Mouse (Mus musculus) hindbrain, postnatal 0 days (tissue): ENCODE data around the gene Jmjd1c. TPM values are rescaled to one million over a fixed set of nuclear protein-coding genes. Genes with fewer than 3 reads are reported as not detected.

ENCODE experiments used
- ATAC-seq: fragments of 200-750 bp; cut with Nextera tagmentation; 2 replicates; pipeline ENCODE4 v1.8.0; 2017; ENCODE audit warnings: mild to moderate bottlenecking, moderate TSS enrichment, moderate library complexity
- DNase-seq: peaks from one replicate; pipeline ENCODE4 v3.0.0-alpha.2; 2015; ENCODE audit warnings: low spot score
- H3K27ac ChIP-seq: fragments of 300-500 bp; sonication (generic); 2 replicates; pipeline ENCODE4 v1.5.1; 2014; ENCODE audit warnings: mild to moderate bottlenecking
- H3K27me3 ChIP-seq: fragments of 300-500 bp; sonication (generic); 2 replicates; pipeline ENCODE4 v1.6.1; 2014; ENCODE audit warnings: low read length, mixed read lengths; ENCODE audit not compliant: insufficient read depth
- H3K36me3 ChIP-seq: fragments of 300-500 bp; sonication (generic); 2 replicates; pipeline ENCODE4 v1.6.1; 2014; ENCODE audit warnings: low read length, mixed read lengths; ENCODE audit not compliant: insufficient read depth
- H3K4me1 ChIP-seq: fragments of 300-500 bp; sonication (generic); 2 replicates; pipeline ENCODE4 v1.6.1; 2014; ENCODE audit warnings: antibody characterized with exemption, low read length, mixed read lengths; ENCODE audit not compliant: insufficient read depth
- H3K4me2 ChIP-seq: fragments of 300-500 bp; sonication (generic); 2 replicates; pipeline ENCODE4 v1.6.1; 2014; ENCODE audit warnings: low read depth, mild to moderate bottlenecking, low read length, moderate library complexity, mixed read lengths
- H3K4me3 ChIP-seq: fragments of 300-500 bp; sonication (generic); 2 replicates; pipeline ENCODE4 v1.5.1; 2014; ENCODE audit warnings: low read length
- H3K9ac ChIP-seq: fragments of 300-500 bp; sonication (generic); replicated peaks from 2 replicates; pipeline ENCODE4 v1.6.1; 2014; ENCODE audit warnings: mild to moderate bottlenecking, low read length, moderate library complexity, mixed read lengths
- H3K9me3 ChIP-seq: fragments of 300-500 bp; sonication (generic); 2 replicates; pipeline ENCODE4 v1.6.1; 2016; ENCODE audit warnings: low read length, mixed read lengths
- CTCF ChIP-seq: IDR thresholded peaks from 2 replicates; pipeline ENCODE4 v1.5.1; 2016; ENCODE audit warnings: antibody characterized with exemption, control low read depth, low read depth
- WGBS: fragments of 180-500 bp; shearing (Covaris S2); extraction: QIAGEN DNeasy Blood & Tissue Kit; methylation state at CpG from one replicate; pipeline ENCODE4 v1.1.7; 2014; 5-methylcytosine and 5-hydroxymethylcytosine counted together
- polyA plus RNA-seq: library from polyadenylated mRNA; unstranded; fragments of >200 nt; fragmentation: Nextera tagmentation; extraction: Ambion mirVana; gene quantifications from 2 replicates; pipeline ENCODE4 v1.2.1, GENCODE M21; 2015
- total RNA-seq: library from RNA; depleted of rRNA; stranded (reverse); fragments of >200 nt; gene quantifications from 2 replicates; pipeline ENCODE4 v1.2.3, GENCODE M21; 2014

Jmjd1c gene
- total and polyA plus RNA-seq, 2 experiments from 2014 or later, result 45.4 to 54.1 TPM

- no peaks in the 10 kb centered on the region for H3K27me3 ChIP-seq
- no peaks in the 10 kb centered on the region for H3K9me3 ChIP-seq
- ATAC-seq (no peak), DNase-seq (no peak)
- no peak for TF ChIP-seq CTCF
- H3K4me1 ChIP-seq, result no peaks in the 10 kb centered on the region
- H3K4me3 ChIP-seq, result no peak overlapping the region
- 73% methylated on average over 2 of the region's 2 CpGs for WGBS
- H3K27ac ChIP-seq, result no peak overlapping the region
- H3K9ac ChIP-seq, result no peak overlapping the region
- H3K4me2 ChIP-seq, result no peak overlapping the region
- H3K36me3 ChIP-seq, result no peaks in the 10 kb centered on the region
Observed at GRCm38 (mm10) chr10:67207931-67208330, 112.0 kb downstream of the Jmjd1c start.

GRCm38 (mm10) chr10:67209916-67210675, 114.2 kb downstream of the Jmjd1c start:
- TF ChIP-seq CTCF, result no peak
- DNase-seq (no peak), ATAC-seq (no peak)
- Histone ChIP-seq H3K4me1 (no peaks in the 10 kb centered on the region), H3K9me3 (no peaks in the 10 kb centered on the region), H3K27ac (no peak overlapping the region), H3K9ac (no peak overlapping the region), H3K36me3 (no peaks in the 10 kb centered on the region), H3K27me3 (no peaks in the 10 kb centered on the region), H3K4me3 (no peak overlapping the region), H3K4me2 (no peak overlapping the region)
- 74% methylated on average over 4 of the region's 4 CpGs for WGBS

GRCm38 (mm10) chr10:67212031-67212430, 116.1 kb downstream of the Jmjd1c start:
- Histone ChIP-seq H3K36me3 (no peaks in the 10 kb centered on the region), H3K4me3 (no peak overlapping the region), H3K4me1 (no peaks in the 10 kb centered on the region), H3K9ac (no peak overlapping the region), H3K27me3 (no peaks in the 10 kb centered on the region), H3K27ac (no peak overlapping the region), H3K4me2 (no peak overlapping the region), H3K9me3 (no peaks in the 10 kb centered on the region)
- WGBS, result 95% methylated on average over 5 of the region's 5 CpGs
- no peak for TF ChIP-seq CTCF
- no peak for DNase-seq
- ATAC-seq, result no peak

GRCm38 (mm10) chr10:67213720-67214119, 117.8 kb downstream of the Jmjd1c start:
- no peak overlapping the region for H3K4me2 ChIP-seq
- no peak for DNase-seq
- peaks cover 6% of the 10 kb centered on the region; the same call in 1 of the 2 replicates for H3K36me3 ChIP-seq
- H3K9me3 ChIP-seq, result no peaks in the 10 kb centered on the region
- 12% methylated on average over 1 of the region's 1 CpGs for WGBS
- ATAC-seq, result no peak
- H3K9ac ChIP-seq, result no peak overlapping the region
- no peak overlapping the region for H3K4me3 ChIP-seq
- no peaks in the 10 kb centered on the region for H3K4me1 ChIP-seq
- no peaks in the 10 kb centered on the region for H3K27me3 ChIP-seq
- H3K27ac ChIP-seq, result no peak overlapping the region
- no peak for TF ChIP-seq CTCF

- ATAC-seq (no peak), DNase-seq (no peak)
- 81% methylated on average over 4 of the region's 4 CpGs for WGBS
- peaks cover 20% of the 10 kb centered on the region for H3K36me3 ChIP-seq
- H3K27me3 ChIP-seq, result no peaks in the 10 kb centered on the region
- H3K4me1 ChIP-seq, result no peaks in the 10 kb centered on the region
- H3K4me2 ChIP-seq, result no peak overlapping the region
- H3K9me3 ChIP-seq, result no peaks in the 10 kb centered on the region
- no peak overlapping the region for H3K9ac ChIP-seq
- no peak for TF ChIP-seq CTCF
- no peak overlapping the region for H3K4me3 ChIP-seq
- H3K27ac ChIP-seq, result no peak overlapping the region
Observed at GRCm38 (mm10) chr10:67215133-67215532, 119.2 kb downstream of the Jmjd1c start.

- TF ChIP-seq CTCF, result peak; percentile 60
- no peak for ATAC-seq
- no peak overlapping the region for H3K9ac ChIP-seq
- no peaks in the 10 kb centered on the region for H3K27me3 ChIP-seq
- H3K27ac ChIP-seq, result no peak overlapping the region
- H3K9me3 ChIP-seq, result no peaks in the 10 kb centered on the region
- no peak overlapping the region for H3K4me2 ChIP-seq
- no peak overlapping the region for H3K4me3 ChIP-seq
- no peaks in the 10 kb centered on the region; the same call in 1 of the 2 replicates for H3K4me1 ChIP-seq
- DNase-seq, result peak; percentile 57
- H3K36me3 ChIP-seq, result peaks cover 23% of the 10 kb centered on the region
- 67% methylated on average over 3 of the region's 3 CpGs for WGBS
Observed at GRCm38 (mm10) chr10:67216872-67217271, 120.9 kb downstream of the Jmjd1c start.

- no peak overlapping the region for H3K27ac ChIP-seq
- TF ChIP-seq CTCF, result no peak
- no peak overlapping the region for H3K9ac ChIP-seq
- H3K27me3 ChIP-seq, result no peaks in the 10 kb centered on the region
- DNase-seq (no peak), ATAC-seq (no peak)
- H3K36me3 ChIP-seq, result peaks cover 23% of the 10 kb centered on the region
- no peaks in the 10 kb centered on the region; the same call in 1 of the 2 replicates for H3K4me1 ChIP-seq
- WGBS, result 91% methylated on average over 18 of the region's 18 CpGs
- no peak overlapping the region for H3K4me2 ChIP-seq
- H3K9me3 ChIP-seq, result no peaks in the 10 kb centered on the region
- H3K4me3 ChIP-seq, result no peak overlapping the region
Observed at GRCm38 (mm10) chr10:67218873-67219565, 123.1 kb downstream of the Jmjd1c start.
